Mouse (Mus musculus): Measurements from ENCODE around the gene Ptpa.

DNA sequence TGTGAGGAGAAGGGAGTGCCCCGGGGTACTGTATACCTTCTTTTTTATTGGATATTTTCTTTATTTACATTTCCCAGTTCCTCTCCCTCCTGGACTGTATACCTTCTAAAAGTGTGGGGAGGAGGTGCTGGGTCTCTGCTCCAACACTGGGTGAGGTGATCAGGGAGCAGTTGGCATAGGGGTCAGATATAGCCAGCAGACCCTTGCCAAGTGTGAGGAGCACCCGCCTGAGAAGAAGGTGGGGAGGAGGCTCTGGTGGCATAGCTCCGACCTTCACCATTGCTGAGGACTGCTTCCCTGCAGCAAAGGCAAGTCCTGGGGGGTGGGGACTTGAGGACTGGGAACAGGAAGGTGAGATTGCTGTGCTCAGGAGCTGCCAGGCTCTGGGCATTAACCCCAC lies 35.7 kb downstream of the Ptpa start:
- no peak for TF ChIP-seq CTCF (IDR thresholded peaks at IDR 0.05; ENCODE audit: control insufficient read depth, insufficient read depth, insufficient read length)
- no peak for TF ChIP-seq MYOG (IDR thresholded peaks at IDR 0.05; ENCODE audit: control insufficient read depth, extremely low read depth, insufficient read length)
- no peak for TF ChIP-seq MAX (IDR thresholded peaks at IDR 0.05)
- TF ChIP-seq MYOD1 (IDR thresholded peaks at IDR 0.05; ENCODE audit: control insufficient read depth, insufficient read length, low read depth), result no peak
- no peak for TF ChIP-seq USF1 (IDR thresholded peaks at IDR 0.05; ENCODE audit: low read depth)

All from C2C12 (cell line).